Mouse (Mus musculus) lung, postnatal 4 days (tissue): ENCODE data around the gene Afg3l1.
"Not testable (repeated sequence)": the region's sequence is repeated elsewhere in the genome, so short reads cannot be mapped to it uniquely, and the experiment has no call there.

Source experiments
- DNase-seq, 2 experiments: peaks; one replicate each; pipeline ENCODE4 v3.0.0; 2021

Afg3l1 gene

DNA sequence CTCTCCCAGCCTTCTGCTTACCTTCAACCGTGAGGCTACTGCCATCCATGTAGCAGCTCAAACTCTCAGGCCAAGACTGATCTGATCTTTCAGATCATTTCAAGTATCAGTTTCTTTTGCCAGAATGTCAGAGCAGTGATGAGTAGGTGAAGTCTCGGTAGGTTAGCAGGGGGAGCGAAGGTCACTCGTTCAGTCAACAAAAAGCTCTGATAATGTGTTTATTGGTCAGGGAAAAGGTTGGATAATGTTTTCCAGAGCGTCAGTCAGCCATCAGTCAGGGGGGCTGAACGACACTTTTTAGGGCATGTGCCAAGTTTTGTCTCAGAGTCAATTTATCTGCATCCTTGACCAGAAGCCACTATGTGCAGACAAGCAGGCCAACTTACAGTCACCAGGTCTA lies 4.7 kb upstream of the Afg3l1 start:
- not testable (repeated sequence) for DNase-seq

- DNase-seq: not testable (repeated sequence)
Observed at GRCm38 (mm10) chr8:123474549-123474948, 3.2 kb upstream of the Afg3l1 start.

DNA sequence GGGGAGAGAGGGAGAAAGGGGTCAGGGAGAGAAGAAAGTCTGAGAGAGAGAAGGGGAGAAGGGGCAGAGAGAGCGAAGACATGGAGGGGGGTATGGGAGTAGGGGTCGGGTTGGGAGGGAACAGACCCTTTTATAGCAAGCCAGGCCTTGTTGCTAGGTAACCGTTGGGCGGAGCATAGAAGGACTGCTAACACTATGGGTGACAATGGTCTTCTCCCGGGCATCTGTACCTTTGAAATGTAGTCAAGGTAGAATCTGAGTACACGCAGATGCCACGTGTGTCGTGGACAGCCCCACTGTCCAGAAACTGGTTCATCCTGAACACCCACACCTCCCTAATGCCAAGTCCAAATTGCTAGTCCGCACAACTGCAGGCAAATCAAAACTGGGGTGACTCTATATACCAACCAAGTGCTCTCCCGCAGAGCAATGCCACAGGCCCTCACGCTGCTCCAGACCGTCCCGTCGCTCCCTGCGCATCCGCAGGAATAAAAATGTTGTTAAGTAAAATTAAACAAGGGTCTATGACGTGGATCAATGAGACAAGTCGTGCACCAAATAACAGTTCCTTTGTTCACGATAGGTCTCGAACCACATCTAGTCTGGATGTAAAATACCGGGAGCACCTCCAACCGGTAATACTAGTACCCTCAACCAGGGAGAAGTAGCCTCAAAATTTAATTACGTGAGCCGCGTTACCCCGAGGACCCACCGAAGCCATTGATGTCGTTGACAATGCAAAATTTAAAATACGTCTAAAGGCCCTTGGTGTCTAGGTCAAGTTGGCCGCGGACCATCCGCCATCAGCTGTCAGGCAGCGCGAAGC lies 579 bp upstream of the Afg3l1 start:
- DNase-seq: peak in 1 of 2 experiments; percentile 7

- DNase-seq: peak in 1 of 2 experiments; percentile 26
Observed at GRCm38 (mm10) chr8:123478456-123479218, 934 bp downstream of the Afg3l1 start.

DNA sequence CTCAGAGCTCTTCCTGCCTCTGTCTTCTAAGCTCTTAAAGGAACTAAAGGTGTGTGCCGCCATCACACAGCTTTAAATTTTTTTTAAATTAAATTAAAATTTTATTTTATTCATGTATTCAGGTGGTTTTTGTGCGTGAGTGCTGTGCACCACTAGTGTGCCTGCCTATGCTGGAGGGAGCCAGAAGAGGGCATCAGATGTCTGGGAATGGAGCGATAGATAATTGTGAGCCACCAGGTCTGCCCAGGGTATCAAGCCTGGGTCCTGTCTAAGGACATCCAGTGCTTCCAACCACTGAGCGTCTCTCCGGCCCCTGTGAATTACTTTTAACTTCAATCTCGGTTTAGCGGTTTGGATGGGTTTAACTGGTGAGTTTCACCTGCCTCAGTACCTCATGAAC lies 4.9 kb downstream of the Afg3l1 start:
- DNase-seq: peak in 1 of 2 experiments; percentile 21

- peak; percentile 31 to 65 for DNase-seq
Observed at GRCm38 (mm10) chr8:123491280-123492075, 13.8 kb downstream of the Afg3l1 start.

- DNase-seq: no peak
Observed at GRCm38 (mm10) chr8:123492898-123493297, 15.2 kb downstream of the Afg3l1 start.

GRCm38 (mm10) chr8:123497699-123498098 lies 20.0 kb downstream of the Afg3l1 start:
- no peak for DNase-seq

DNA sequence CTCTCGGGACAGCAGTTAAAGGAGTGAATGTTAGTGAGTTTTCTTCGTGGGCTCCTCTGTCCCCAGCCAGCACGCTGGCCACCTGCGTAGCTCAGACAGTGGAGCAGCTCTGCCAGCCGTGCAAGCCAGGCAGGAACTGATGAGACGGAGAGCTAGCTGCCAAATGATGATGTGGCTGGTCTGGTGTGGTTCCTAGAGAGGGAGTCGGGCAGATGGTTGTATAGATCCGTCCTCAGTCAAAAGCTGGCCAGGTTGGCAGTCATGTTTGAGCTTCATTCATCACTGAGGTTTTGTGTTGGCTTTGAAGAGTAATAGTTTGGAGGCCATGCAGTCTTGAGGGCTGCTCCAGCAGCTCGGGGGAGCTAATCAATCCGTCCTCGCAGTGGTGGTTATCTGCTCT lies 21.3 kb downstream of the Afg3l1 start:
- DNase-seq: no peak

DNA sequence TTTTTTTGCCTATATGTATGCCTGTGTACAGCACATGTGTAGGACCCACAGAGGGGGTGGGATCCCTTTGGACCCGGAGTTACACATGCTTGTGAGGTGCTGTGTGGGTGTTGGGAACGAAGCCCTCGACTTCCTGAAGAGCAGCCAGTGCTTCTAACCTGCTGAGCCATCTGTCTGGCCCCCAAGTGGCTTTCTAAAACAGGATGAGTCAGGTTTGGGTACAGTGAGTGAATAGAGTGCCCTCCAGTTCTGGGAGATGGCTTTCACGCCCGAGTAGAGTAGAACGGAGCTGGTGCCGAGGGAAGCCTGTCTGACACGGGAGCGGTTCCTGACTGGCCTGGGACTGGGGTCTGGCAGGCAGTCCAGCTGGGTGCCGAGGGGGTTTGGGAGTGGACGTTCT lies 21.9 kb downstream of the Afg3l1 start:
- no peak for DNase-seq

- DNase-seq: peak in 1 of 2 experiments; percentile 41
Observed at GRCm38 (mm10) chr8:123502192-123502591, 24.5 kb downstream of the Afg3l1 start.

DNA sequence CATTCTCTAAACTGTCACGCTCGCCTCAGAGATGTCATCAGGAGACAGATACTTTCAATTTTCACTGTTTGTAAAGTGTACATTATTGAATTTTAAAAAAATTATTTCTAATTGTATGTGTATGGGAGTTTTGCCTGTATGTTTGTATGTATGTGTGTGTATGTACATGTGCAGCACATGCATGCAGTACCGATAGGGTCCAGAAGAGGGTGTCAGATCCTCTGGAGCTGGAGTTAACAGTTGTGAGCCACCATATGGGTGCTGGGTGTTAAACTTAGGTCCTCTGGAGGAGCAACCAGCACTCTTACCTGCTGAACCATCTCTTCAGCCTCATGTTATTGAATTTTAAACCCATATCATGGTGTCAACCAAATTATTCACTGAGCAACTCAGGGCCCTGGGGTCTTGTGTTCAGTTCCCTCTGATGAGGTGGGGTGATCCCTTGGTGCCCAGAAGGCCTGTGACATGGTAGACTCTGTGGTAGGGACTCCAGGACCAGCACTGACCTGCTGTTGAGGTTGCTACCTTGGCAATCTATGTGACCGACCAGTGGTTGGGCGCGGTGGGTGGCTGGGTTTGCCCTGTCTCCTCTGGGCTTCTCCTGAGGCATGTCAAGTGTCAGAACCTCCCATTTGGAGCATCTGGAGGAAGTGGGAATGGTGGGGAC lies 26.2 kb downstream of the Afg3l1 start:
- no peak for DNase-seq

DNA sequence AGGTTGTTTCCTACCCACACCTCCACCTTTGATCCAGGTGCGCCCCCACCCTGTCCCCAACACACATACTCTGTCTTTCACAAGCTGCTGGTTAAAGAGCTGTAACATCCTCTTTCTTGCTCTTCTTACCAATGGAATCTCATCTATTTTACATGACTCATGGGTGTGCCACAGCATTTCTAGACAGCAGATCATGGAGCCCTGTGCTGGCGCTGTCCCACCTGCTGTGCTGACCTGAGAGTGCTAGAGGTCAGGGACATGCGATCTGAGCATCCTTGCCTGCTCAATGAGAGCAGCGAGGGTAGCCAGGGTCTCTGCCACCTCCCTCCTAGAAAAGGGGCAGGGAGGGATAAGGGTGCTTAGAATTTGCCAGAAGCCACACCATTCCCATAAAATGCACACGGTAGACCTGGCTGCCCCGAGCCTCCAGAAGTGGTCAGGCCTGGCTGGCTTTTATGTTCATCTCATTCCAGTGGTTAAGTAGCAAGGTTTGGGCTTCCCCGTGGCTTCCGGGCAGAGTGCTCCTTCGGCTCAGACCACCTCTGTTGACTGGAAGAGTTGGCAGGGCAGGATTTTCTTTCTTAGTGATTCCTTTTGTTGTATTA lies 27.0 kb downstream of the Afg3l1 start:
- no peak for DNase-seq

DNA sequence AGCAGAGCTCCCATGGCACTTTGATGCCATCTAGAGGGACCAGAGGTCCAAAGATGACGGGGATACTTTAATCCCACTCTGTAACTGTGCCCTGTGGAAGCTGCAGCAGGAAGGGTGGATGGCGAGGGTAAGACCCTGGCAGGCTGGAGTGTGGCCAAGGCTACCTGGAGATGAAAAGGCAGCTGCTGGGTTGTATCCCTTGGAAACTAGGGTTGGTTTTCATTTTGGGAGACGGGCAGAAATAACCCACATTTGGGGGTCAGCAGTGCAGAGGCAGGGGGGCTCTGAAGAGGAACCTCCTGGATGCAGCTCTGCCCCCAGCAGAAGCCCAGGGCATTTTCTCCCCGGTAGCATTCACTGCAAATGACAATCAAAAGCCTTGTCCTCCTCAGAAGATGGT lies 27.6 kb downstream of the Afg3l1 start:
- no peak for DNase-seq

DNA sequence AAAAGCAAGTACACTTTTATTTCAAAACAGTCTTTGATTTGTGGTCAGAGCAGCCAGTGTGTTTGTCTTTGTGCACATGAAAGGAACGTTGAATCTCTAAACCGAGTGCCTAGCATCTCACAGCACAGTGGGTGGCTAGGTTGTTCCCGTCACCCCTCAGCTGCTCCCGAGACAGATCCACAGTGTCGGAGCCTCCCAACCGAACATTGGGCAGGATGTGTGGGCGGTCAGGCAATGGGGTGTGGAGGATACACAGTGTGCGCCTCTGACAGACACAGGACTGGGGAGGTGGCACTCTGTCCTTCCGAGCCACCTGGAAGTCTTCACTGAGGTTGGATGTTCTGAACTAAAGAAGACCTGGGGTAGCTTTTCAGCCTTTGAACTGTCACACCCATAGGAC lies 28.0 kb downstream of the Afg3l1 start:
- no peak for DNase-seq

GRCm38 (mm10) chr8:123507153-123507552 lies 29.4 kb downstream of the Afg3l1 start:
- DNase-seq: no peak

GRCm38 (mm10) chr8:123510819-123511218 lies 33.1 kb downstream of the Afg3l1 start:
- DNase-seq: no peak

DNA sequence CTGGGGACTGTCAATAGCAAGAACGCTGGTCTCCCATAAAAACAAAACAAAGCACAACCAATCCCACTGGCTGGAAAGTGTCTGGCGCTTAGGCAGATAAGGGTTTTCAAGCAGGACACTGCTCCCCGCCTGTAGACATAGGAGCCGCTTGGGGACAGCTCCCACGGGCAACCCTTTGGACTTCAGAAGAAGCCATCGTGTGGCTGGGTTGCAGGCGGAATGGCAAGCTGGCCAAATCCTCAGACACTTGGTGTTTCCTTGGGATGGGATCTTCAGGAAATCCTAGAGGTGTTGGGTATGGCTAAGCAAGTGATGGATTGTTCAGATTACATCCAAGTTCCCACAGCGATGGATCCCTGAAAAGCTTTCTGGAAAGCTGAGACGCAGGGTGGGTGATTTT lies 36.4 kb downstream of the Afg3l1 start:
- no peak for DNase-seq

DNA sequence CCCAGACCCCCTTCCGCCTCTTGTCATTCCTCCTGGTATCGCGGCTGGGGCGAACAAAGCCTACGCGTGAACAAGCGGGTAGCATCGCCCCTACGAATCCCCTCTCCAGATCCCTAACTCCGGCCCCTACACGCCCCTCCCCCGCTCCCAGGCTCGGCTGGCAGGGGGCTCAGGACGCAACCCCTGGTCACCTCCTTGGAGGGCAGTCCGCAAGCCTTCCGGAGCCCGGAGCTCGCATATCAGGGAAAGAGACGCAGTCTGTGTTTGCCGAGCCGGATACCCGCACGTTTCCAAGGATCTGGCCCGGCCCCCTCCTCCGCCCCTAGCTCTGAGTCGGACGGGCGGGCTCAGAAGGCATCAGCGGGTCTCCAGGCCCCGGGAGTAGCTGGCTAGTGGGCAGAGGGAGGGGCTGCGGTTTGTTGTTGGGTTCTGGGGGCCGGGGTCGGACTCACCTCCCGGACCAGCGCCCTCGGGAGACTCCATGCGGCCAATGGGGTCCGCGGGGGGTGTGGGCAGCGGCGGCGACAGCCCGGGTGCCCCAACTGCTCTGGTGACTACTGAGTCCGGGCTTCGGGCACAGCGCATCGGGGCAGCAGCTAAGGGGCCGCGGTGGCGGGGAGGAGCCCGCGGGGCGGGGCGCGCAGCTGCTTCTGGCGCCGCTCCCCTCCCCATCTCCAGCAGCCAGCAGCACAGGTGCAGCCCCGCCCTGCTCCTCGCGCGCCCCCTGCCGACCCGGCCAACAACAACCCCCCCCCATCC lies 37.3 kb downstream of the Afg3l1 start, which contains the start of gene Dbndd1:
Dbndd1 (minus strand) TSS at position 683 of the 759 bp plus-strand sequence.
- peak; percentile 39 to 55 for DNase-seq

DNA sequence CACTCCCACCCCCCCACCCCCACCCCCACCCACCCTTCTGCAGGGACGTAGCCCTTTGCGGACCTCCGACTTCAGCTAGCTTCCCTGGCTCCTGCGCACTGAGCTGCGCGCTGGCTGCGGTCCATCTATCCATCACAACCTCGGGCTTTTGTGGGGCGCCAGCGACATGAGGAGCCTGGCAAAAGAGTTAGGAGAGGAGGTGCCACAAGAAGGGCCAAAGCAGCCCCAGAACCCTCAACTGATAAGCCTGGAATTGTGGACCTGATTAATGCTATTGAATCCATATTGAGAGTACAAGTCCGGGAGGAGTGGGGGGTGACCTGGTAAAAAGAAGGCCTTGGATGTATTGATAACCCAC lies 37.8 kb downstream of the Afg3l1 start:
- no peak for DNase-seq

- DNase-seq: no peak
Observed at GRCm38 (mm10) chr8:123516596-123516995, 38.9 kb downstream of the Afg3l1 start.
